Mouse (Mus musculus) heart, postnatal 10 days (tissue): Measurements from ENCODE around the gene Pdc. TPM values are rescaled to one million over a fixed set of nuclear protein-coding genes. Genes with fewer than 3 reads are reported as not detected.
"Not testable (repeated sequence)": the region's sequence is repeated elsewhere in the genome, so short reads cannot be mapped to it uniquely, and the experiment has no call there.

Experiments
- DNase-seq, 2 experiments: peaks; one replicate each; pipeline ENCODE4 v3.0.0; 2021
- intact Hi-C: fragments of 180-260 bp; cut with DNase I; formaldehyde crosslinking; loops from one replicate; pipeline ENCODE4 v1.15.1; 2025
- total RNA-seq, 2 experiments: library from RNA; stranded (reverse); gene quantifications; 2 replicates each; pipeline ENCODE4 v1.2.3; 2021

Pdc gene
- total RNA-seq = not detected

DNA sequence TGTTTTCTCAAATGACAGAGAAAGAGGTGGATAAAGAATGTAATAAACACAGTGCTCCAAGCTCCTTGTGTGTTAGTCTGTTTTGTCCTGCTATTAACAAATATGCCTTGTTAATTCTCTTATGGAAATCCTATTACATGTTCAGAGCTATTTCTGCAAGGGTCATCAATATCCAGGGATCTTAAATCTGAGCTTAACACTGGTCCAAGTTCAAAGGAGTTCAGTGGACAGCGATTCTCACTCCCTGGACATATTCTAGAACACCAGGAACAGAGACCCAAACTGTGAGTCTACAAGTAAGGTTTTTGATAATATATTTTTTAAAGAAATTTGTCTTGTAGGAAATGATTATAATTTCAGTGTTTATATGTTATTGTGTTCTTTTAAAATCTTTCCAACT is at the start of gene Pdc:
Gene Pdc, plus strand, starts transcription at position 213 of the 400 bp plus-strand sequence.
- intact Hi-C loops = no loop called here
- DNase-seq = no peak

DNA sequence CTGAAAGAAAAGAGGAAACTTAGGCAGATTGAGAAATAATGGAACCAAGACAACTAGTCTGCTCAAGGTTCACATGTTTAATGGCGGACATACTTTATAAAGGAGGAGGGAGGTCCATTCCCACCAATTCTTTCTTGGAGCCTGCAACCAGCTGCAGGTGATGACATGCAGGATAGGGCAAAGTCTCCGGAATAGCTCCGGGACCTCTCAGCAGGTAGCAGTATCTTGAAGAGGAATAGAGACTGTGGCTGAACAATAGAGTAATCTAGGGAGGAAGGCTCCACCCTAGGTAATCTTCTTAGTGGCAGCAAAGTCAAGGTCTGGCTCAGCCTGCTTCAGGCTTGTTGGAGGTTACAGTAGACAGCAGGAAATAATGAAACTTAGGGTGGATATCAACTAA is 25.2 kb upstream of the Pdc start:
- DNase-seq, intact Hi-C loops: not testable (repeated sequence)

DNA sequence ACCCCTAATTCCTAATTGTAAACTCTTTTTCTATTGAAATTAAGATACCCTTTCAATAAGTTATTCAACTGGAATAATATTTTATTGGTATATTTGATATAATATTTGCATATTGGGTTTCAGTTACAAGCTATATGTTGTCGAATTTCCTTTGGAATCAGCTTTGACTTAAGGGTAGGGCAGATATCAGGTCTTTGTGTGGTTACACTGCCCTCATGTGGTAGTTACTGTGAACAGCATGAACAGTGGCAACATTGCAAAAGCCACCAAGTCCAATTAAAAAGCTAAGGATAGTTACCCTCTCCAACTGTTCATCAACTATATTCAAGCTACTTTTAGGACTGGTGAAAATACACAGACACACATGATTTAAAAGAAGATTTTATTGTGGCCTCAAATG is 11.6 kb upstream of the Pdc start:
- intact Hi-C loops = loop anchor here (1.0 kb wide), 1 partner anchor 474 kb away; no protein-coding TSS in a partner anchor
- peak; percentile 4 to 22 for DNase-seq

DNA sequence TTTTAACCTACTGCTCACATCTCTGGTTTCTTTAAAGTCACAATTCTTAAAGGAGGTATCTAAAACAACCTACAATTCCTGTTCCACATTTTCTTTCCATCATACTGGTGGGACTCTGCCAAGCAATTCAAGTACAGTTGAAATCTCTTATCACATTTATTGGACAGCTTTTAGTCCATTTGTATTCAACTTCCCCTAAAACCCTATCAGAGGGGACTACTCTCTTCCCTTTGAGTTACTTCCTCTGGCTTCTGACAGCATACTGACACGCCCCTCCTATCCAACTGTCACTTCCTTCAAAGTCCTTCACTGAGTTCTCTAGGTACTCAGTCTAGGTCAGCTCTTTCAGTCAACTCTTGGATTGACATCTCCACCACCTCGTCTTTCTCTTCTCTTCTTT is 15.9 kb downstream of the Pdc start:
- intact Hi-C loops = no loop called here
- no peak for DNase-seq

DNA sequence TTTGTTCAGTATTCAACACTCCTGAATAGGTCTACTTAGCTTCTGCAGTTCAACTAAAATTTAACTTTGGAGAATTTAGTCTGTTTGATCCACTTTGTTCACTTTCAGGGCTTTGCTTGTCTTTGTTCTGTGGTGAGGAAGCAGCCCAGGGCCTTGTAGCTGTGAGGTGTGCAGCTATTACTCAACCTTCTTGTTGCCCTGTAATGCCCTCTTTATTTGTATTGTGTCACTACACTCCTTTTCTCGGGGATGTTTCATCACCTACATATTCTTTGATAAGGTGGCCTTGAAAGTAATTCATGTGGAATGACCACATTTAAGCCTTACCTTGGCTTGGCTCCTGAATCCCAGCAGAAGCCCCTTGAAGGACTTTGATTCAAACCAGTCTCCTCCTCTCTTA is 41.6 kb downstream of the Pdc start:
- intact Hi-C loops = no loop called here
- no peak for DNase-seq

DNA sequence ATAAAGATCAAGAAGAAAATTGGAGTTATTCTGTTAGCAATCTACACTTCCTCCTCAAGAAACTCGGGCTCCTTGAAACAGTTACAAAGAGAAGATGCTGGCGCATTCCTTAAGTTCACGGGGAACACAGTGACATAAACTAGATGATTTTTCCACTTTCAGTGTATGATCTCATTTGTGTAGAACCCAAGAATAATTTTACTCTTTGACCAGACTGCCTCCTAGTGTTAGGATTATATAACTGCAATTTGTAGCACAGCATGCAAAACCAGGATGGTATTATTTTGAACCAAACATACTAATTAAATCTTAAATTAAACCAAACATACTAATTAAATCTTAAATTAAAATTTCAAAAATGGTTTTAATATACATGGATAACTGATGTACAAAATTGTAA is 53.7 kb downstream of the Pdc start:
- no peak for DNase-seq
- intact Hi-C loops = no loop called here

DNA sequence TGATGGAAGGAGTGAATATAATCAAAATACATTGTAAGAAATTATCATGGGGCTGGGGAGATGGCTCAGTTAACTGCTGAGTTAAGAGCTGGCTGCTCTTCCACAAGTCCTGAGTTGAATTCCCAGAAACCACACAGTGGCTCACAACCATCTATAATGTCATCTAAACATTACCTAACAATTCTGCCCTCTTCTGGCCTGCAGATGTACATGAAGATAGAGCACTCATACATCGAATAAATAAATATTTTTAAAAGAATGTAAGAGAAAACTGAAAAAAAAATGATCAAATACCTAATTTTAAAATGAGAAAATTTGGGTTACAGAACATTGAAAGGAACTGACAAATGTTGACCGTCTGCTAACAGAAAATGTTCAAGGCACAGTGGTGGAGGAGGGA is 55.0 kb downstream of the Pdc start:
- no peak for DNase-seq
- intact Hi-C loops = no loop called here

Other genes with a start within 250 kb of the Pdc start
- under 1 TPM; 0.65 to 0.67 TPM for gene Ptgs2, start 219.4 kb upstream of the Pdc start, total RNA-seq
- 100 to 1,000 TPM; 137 to 147 TPM for gene Tpr, start 73.4 kb downstream of the Pdc start, total RNA-seq
- 10 to 100 TPM; 24.2 to 27.1 TPM for gene Odr4, start 73.7 kb downstream of the Pdc start, total RNA-seq
- gene Prg4, start 146.7 kb downstream of the Pdc start, total RNA-seq = 1 to 10 TPM; 1.9 to 6.9 TPM